Mouse (Mus musculus): ENCODE measurements around the gene Prrg4. TPM values are rescaled to one million over a fixed set of nuclear protein-coding genes. Genes with fewer than 3 reads are reported as not detected.
A peak's percentile ranks its signal among the peaks of the same experiment; 100 is the strongest.
"Not testable (repeated sequence)": the region's sequence is repeated elsewhere in the genome, so short reads cannot be mapped to it uniquely, and the experiment has no call there.

The Prrg4 gene
- total and polyA plus RNA-seq, 2 experiments from 2014 or later, result 1.4 to 3.8 TPM

- Histone ChIP-seq H3K27ac (no peak overlapping the region), H3K4me1 (ENCODE audit: insufficient read depth, low read length) (no peaks in the 10 kb centered on the region), H3K27me3 (ENCODE audit: insufficient read depth, low read length) (no peaks in the 10 kb centered on the region), H3K4me3 (ENCODE audit: low read length) (no peak overlapping the region), H3K4me2 (ENCODE audit: low read depth, low read length) (no peak overlapping the region), H3K9ac (replicated peaks; ENCODE audit: low read length) (no peak overlapping the region), H3K36me3 (ENCODE audit: insufficient read depth, low read length) (no peaks in the 10 kb centered on the region), H3K9me3 (ENCODE audit: low read length) (no peaks in the 10 kb centered on the region)
- TF ChIP-seq CTCF (IDR thresholded peaks at IDR 0.05; ENCODE audit: low read depth), result no peak
- ATAC-seq, result no peak
- peak; percentile 22 for DNase-seq (ENCODE audit: low spot score)
- WGBS, result 36% methylated on average over 4 of the region's 4 CpGs
Observed at GRCm38 (mm10) chr2:104846638-104847414, 2.9 kb downstream of the Prrg4 start.

GRCm38 (mm10) chr2:104842559-104842958, 7.1 kb downstream of the Prrg4 start:
- H3K4me3 ChIP-seq (ENCODE audit: low read length), result no peak overlapping the region
- ATAC-seq, result no peak
- H3K36me3 ChIP-seq (ENCODE audit: insufficient read depth, low read length), result no peaks in the 10 kb centered on the region
- H3K9ac ChIP-seq (replicated peaks; ENCODE audit: low read length), result no peak overlapping the region
- TF ChIP-seq CTCF (IDR thresholded peaks at IDR 0.05; ENCODE audit: low read depth), result no peak
- DNase-seq (ENCODE audit: low spot score), result no peak
- H3K4me2 ChIP-seq (ENCODE audit: low read depth, low read length), result no peak overlapping the region
- no peak overlapping the region for H3K27ac ChIP-seq
- H3K9me3 ChIP-seq (ENCODE audit: low read length), result no peaks in the 10 kb centered on the region
- H3K4me1 ChIP-seq (ENCODE audit: insufficient read depth, low read length), result no peaks in the 10 kb centered on the region
- no peaks in the 10 kb centered on the region for H3K27me3 ChIP-seq (ENCODE audit: insufficient read depth, low read length)

GRCm38 (mm10) chr2:104841736-104842135, 7.9 kb downstream of the Prrg4 start:
- Histone ChIP-seq H3K36me3 (ENCODE audit: insufficient read depth, low read length) (no peaks in the 10 kb centered on the region), H3K4me2 (ENCODE audit: low read depth, low read length) (no peak overlapping the region), H3K9me3 (ENCODE audit: low read length) (no peaks in the 10 kb centered on the region), H3K9ac (replicated peaks; ENCODE audit: low read length) (no peak overlapping the region), H3K27ac (no peak overlapping the region), H3K27me3 (ENCODE audit: insufficient read depth, low read length) (no peaks in the 10 kb centered on the region), H3K4me3 (ENCODE audit: low read length) (no peak overlapping the region), H3K4me1 (ENCODE audit: insufficient read depth, low read length) (no peaks in the 10 kb centered on the region)
- DNase-seq (ENCODE audit: low spot score), result no peak
- 88% methylated on average over 7 of the region's 7 CpGs for WGBS
- no peak for TF ChIP-seq CTCF (IDR thresholded peaks at IDR 0.05; ENCODE audit: low read depth)
- no peak for ATAC-seq

- no peak overlapping the region for H3K27ac ChIP-seq
- H3K9ac ChIP-seq (replicated peaks; ENCODE audit: low read length), result no peak overlapping the region
- no peak for TF ChIP-seq CTCF (IDR thresholded peaks at IDR 0.05; ENCODE audit: low read depth)
- H3K27me3 ChIP-seq (ENCODE audit: insufficient read depth, low read length), result no peaks in the 10 kb centered on the region
- H3K36me3 ChIP-seq (ENCODE audit: insufficient read depth, low read length), result no peaks in the 10 kb centered on the region
- H3K9me3 ChIP-seq (ENCODE audit: low read length), result no peaks in the 10 kb centered on the region
- DNase-seq (ENCODE audit: low spot score) (no peak), ATAC-seq (no peak)
- no peaks in the 10 kb centered on the region for H3K4me1 ChIP-seq (ENCODE audit: insufficient read depth, low read length)
- no peak overlapping the region for H3K4me2 ChIP-seq (ENCODE audit: low read depth, low read length)
- no peak overlapping the region for H3K4me3 ChIP-seq (ENCODE audit: low read length)
Observed at GRCm38 (mm10) chr2:104840974-104841373, 8.7 kb downstream of the Prrg4 start.

- DNase-seq (ENCODE audit: low spot score) (no peak), ATAC-seq (no peak)
- Histone ChIP-seq H3K9ac (replicated peaks; ENCODE audit: low read length) (no peak overlapping the region), H3K4me2 (ENCODE audit: low read depth, low read length) (no peak overlapping the region), H3K9me3 (ENCODE audit: low read length) (no peaks in the 10 kb centered on the region), H3K27ac (no peak overlapping the region), H3K4me3 (ENCODE audit: low read length) (no peak overlapping the region), H3K4me1 (ENCODE audit: insufficient read depth, low read length) (no peaks in the 10 kb centered on the region), H3K36me3 (ENCODE audit: insufficient read depth, low read length) (no peaks in the 10 kb centered on the region), H3K27me3 (ENCODE audit: insufficient read depth, low read length) (no peaks in the 10 kb centered on the region)
- WGBS, result 88% methylated on average over 2 of the region's 2 CpGs
- no peak for TF ChIP-seq CTCF (IDR thresholded peaks at IDR 0.05; ENCODE audit: low read depth)
Observed at GRCm38 (mm10) chr2:104832486-104832885, 17.2 kb downstream of the Prrg4 start.

GRCm38 (mm10) chr2:104826191-104826590, 23.5 kb downstream of the Prrg4 start:
- H3K27ac ChIP-seq, result no peak overlapping the region
- no peaks in the 10 kb centered on the region for H3K36me3 ChIP-seq (ENCODE audit: insufficient read depth, low read length)
- H3K4me2 ChIP-seq (ENCODE audit: low read depth, low read length), result no peak overlapping the region
- ATAC-seq (no peak), DNase-seq (ENCODE audit: low spot score) (no peak)
- 87% methylated on average over 4 of the region's 4 CpGs for WGBS
- no peaks in the 10 kb centered on the region for H3K9me3 ChIP-seq (ENCODE audit: low read length)
- no peak overlapping the region for H3K9ac ChIP-seq (replicated peaks; ENCODE audit: low read length)
- H3K4me3 ChIP-seq (ENCODE audit: low read length), result no peak overlapping the region
- H3K4me1 ChIP-seq (ENCODE audit: insufficient read depth, low read length), result no peaks in the 10 kb centered on the region
- TF ChIP-seq CTCF (IDR thresholded peaks at IDR 0.05; ENCODE audit: low read depth), result no peak
- no peaks in the 10 kb centered on the region for H3K27me3 ChIP-seq (ENCODE audit: insufficient read depth, low read length)

DNA sequence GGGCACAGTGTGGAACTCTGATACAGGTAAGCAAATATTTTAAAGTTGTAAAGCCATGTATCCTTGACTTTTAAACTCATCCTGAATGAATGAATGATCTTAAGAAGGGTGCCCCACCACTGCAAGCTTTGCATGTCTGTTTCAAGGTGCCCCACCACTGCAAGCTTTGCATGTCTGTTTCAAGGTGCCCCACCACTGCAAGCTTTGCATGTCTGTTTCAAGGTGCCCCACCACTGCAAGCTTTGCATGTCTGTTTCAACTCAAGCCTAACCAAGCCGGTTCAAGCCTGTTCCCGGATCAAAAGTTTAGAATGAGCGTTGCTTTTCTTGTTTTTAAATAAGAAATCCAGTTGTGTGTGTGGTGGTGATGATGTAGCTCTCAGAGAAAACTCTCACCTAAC, 30.9 kb downstream of the Prrg4 start:
- H3K4me3 ChIP-seq (ENCODE audit: low read length), result not testable (repeated sequence)

More for the DNA sequence above, 30.9 kb downstream of the Prrg4 start:
- not testable (repeated sequence) for H3K9me3 ChIP-seq (ENCODE audit: low read length); H3K36me3 ChIP-seq (ENCODE audit: insufficient read depth, low read length); H3K27ac ChIP-seq; H3K4me2 ChIP-seq (ENCODE audit: low read depth, low read length); H3K27me3 ChIP-seq (ENCODE audit: insufficient read depth, low read length); H3K9ac ChIP-seq (replicated peaks; ENCODE audit: low read length); DNase-seq (ENCODE audit: low spot score); H3K4me1 ChIP-seq (ENCODE audit: insufficient read depth, low read length); ATAC-seq
- 89% methylated on average over 3 of the region's 3 CpGs for WGBS
